Mouse (Mus musculus): Measurements from ENCODE around the gene Ssbp4. TPM values are rescaled to one million over a fixed set of nuclear protein-coding genes. Genes with fewer than 3 reads are reported as not detected.
A peak's percentile ranks its signal among the peaks of the same experiment; 100 is the strongest.
"Not testable (repeated sequence)": the region's sequence is repeated elsewhere in the genome, so short reads cannot be mapped to it uniquely, and the experiment has no call there.

The Ssbp4 gene
- polyA plus RNA-seq, 1 experiment: 193 TPM

- H3K79me3 ChIP-seq (ENCODE audit: low read depth): peaks cover 1% of the 10 kb centered on the region
- H3ac ChIP-seq (ENCODE audit: control insufficient read depth, insufficient read length, low read depth): no peak overlapping the region
- no peak overlapping the region for H3K4me3 ChIP-seq (ENCODE audit: insufficient read depth, poor library complexity, severe bottlenecking)
- no peaks in the 10 kb centered on the region for H3K79me2 ChIP-seq (ENCODE audit: control insufficient read depth, insufficient read depth)
- TF ChIP-seq MYOD1 (IDR thresholded peaks at IDR 0.05; ENCODE audit: control insufficient read depth, insufficient read length, low read depth) (no peak), CEBPB (IDR thresholded peaks at IDR 0.05; ENCODE audit: low read depth) (no peak), MYOG (IDR thresholded peaks at IDR 0.05; ENCODE audit: control insufficient read depth, extremely low read depth, insufficient read length) (no peak), FOSL1 (IDR thresholded peaks at IDR 0.05; ENCODE audit: insufficient read depth, low read length, poor library complexity, severe bottlenecking) (no peak), USF1 (IDR thresholded peaks at IDR 0.05; ENCODE audit: low read depth) (no peak), MAX (IDR thresholded peaks at IDR 0.05) (no peak), CTCF (IDR thresholded peaks at IDR 0.05; ENCODE audit: control insufficient read depth, insufficient read depth, insufficient read length) (no peak)
- no peaks in the 10 kb centered on the region for H3K27me3 ChIP-seq (ENCODE audit: control insufficient read depth, insufficient read depth, insufficient read length)
- H3K36me3 ChIP-seq (ENCODE audit: control insufficient read depth, insufficient read depth): peaks cover 39% of the 10 kb centered on the region
Measured at GRCm38 (mm10) chr8:70591569-70591968, 17.1 kb downstream of the Ssbp4 start.

GRCm38 (mm10) chr8:70587955-70588354 is 20.7 kb downstream of the Ssbp4 start:
- peaks cover 45% of the 10 kb centered on the region for H3K36me3 ChIP-seq (ENCODE audit: control insufficient read depth, insufficient read depth)
- H3K79me2 ChIP-seq (ENCODE audit: control insufficient read depth, insufficient read depth); H3K79me3 ChIP-seq (ENCODE audit: low read depth); H3K27me3 ChIP-seq (ENCODE audit: control insufficient read depth, insufficient read depth, insufficient read length); H3K4me3 ChIP-seq (ENCODE audit: insufficient read depth, poor library complexity, severe bottlenecking); H3ac ChIP-seq (ENCODE audit: control insufficient read depth, insufficient read length, low read depth): not testable (repeated sequence)

GRCm38 (mm10) chr8:70585258-70585652 is 23.4 kb downstream of the Ssbp4 start:
- H3K79me3 ChIP-seq (ENCODE audit: low read depth): no peaks in the 10 kb centered on the region
- no peaks in the 10 kb centered on the region for H3K79me2 ChIP-seq (ENCODE audit: control insufficient read depth, insufficient read depth)
- no peak overlapping the region for H3ac ChIP-seq (ENCODE audit: control insufficient read depth, insufficient read length, low read depth)
- peaks cover 44% of the 10 kb centered on the region for H3K36me3 ChIP-seq (ENCODE audit: control insufficient read depth, insufficient read depth)
- H3K27me3 ChIP-seq (ENCODE audit: control insufficient read depth, insufficient read depth, insufficient read length): no peaks in the 10 kb centered on the region
- TF ChIP-seq MAX (IDR thresholded peaks at IDR 0.05) (no peak), USF1 (IDR thresholded peaks at IDR 0.05; ENCODE audit: low read depth) (no peak), CTCF (IDR thresholded peaks at IDR 0.05; ENCODE audit: control insufficient read depth, insufficient read depth, insufficient read length) (peak; percentile 62)
- H3K4me3 ChIP-seq (ENCODE audit: insufficient read depth, poor library complexity, severe bottlenecking): no peak overlapping the region

DNA sequence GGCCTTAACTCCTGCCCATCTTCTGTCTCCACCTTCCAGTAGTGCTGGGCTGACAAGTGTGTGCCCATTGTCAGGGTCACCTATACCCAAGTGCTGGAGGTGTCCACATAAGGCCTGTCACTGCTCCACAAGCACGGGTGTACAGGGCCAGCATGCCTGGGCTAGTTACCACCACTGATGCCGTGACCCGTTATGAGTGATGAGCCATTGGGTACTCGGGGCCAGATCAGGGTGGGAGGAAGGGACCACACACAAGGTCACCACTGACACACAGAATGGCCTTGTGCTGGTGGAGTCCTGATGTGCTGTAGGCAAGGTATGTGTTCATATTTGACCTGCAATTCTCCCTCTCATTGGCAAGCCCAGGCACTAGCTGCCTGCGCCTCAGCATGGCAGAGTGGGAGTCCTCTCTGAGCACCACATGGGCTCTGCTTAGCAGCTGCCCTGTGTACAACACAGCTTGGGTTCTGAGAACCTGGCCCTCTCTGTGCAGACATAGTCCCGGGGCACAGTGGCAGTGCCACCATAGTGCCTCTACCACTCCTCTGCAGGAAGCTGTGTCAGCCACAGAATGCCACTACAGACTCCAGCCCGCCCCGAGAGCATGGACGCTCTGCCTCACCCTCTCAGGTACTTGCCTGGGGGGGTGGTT is 23.9 kb downstream of the Ssbp4 start:
- TF ChIP-seq USF1 (IDR thresholded peaks at IDR 0.05; ENCODE audit: low read depth) (no peak), MAX (IDR thresholded peaks at IDR 0.05) (no peak), CEBPB (IDR thresholded peaks at IDR 0.05; ENCODE audit: low read depth) (no peak), MYOG (IDR thresholded peaks at IDR 0.05; ENCODE audit: control insufficient read depth, extremely low read depth, insufficient read length) (no peak), CTCF (IDR thresholded peaks at IDR 0.05; ENCODE audit: control insufficient read depth, insufficient read depth, insufficient read length) (no peak), MYOD1 (IDR thresholded peaks at IDR 0.05; ENCODE audit: control insufficient read depth, insufficient read length, low read depth) (no peak)
- no peaks in the 10 kb centered on the region for H3K79me2 ChIP-seq (ENCODE audit: control insufficient read depth, insufficient read depth)
- H3K4me3 ChIP-seq (ENCODE audit: insufficient read depth, poor library complexity, severe bottlenecking): no peak overlapping the region
- no peaks in the 10 kb centered on the region for H3K27me3 ChIP-seq (ENCODE audit: control insufficient read depth, insufficient read depth, insufficient read length)
- no peaks in the 10 kb centered on the region for H3K79me3 ChIP-seq (ENCODE audit: low read depth)
- H3ac ChIP-seq (ENCODE audit: control insufficient read depth, insufficient read length, low read depth): no peak overlapping the region
- H3K36me3 ChIP-seq (ENCODE audit: control insufficient read depth, insufficient read depth): peaks cover 47% of the 10 kb centered on the region

GRCm38 (mm10) chr8:70583476-70584387 is 24.9 kb downstream of the Ssbp4 start:
- H3K36me3 ChIP-seq (ENCODE audit: control insufficient read depth, insufficient read depth): peaks cover 53% of the 10 kb centered on the region
- no peaks in the 10 kb centered on the region for H3K79me2 ChIP-seq (ENCODE audit: control insufficient read depth, insufficient read depth)
- no peak overlapping the region for H3K4me3 ChIP-seq (ENCODE audit: insufficient read depth, poor library complexity, severe bottlenecking)
- no peak overlapping the region for H3ac ChIP-seq (ENCODE audit: control insufficient read depth, insufficient read length, low read depth)
- TF ChIP-seq CEBPB (IDR thresholded peaks at IDR 0.05; ENCODE audit: low read depth) (no peak), MAX (IDR thresholded peaks at IDR 0.05) (no peak), USF1 (IDR thresholded peaks at IDR 0.05; ENCODE audit: low read depth) (no peak), MYOG (IDR thresholded peaks at IDR 0.05; ENCODE audit: control insufficient read depth, extremely low read depth, insufficient read length) (no peak), CTCF (IDR thresholded peaks at IDR 0.05; ENCODE audit: control insufficient read depth, insufficient read depth, insufficient read length) (no peak), FOSL1 (IDR thresholded peaks at IDR 0.05; ENCODE audit: insufficient read depth, low read length, poor library complexity, severe bottlenecking) (no peak), MYOD1 (IDR thresholded peaks at IDR 0.05; ENCODE audit: control insufficient read depth, insufficient read length, low read depth) (no peak)
- no peaks in the 10 kb centered on the region for H3K79me3 ChIP-seq (ENCODE audit: low read depth)
- H3K27me3 ChIP-seq (ENCODE audit: control insufficient read depth, insufficient read depth, insufficient read length): no peaks in the 10 kb centered on the region

DNA sequence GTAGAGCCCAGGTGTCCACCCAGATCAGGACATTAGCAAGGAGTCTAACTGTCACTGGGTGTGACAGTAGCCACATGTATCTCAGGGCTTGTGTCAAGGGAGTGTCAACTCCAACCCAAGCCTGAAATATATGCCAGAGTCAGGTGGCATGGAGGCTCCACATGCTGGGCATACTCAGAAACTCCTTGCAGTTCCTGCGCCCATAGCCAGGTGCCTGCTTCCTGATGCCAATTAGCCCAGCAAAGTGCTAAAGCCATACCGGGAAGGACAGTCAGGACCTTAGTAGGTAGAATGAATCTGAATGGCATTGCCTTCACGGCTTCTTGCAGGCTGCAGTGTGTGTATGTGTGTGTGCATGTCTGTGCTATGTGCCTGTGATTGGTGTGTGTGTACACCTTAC is 31.5 kb downstream of the Ssbp4 start:
- no peak overlapping the region for H3ac ChIP-seq (ENCODE audit: control insufficient read depth, insufficient read length, low read depth)
- H3K4me3 ChIP-seq (ENCODE audit: insufficient read depth, poor library complexity, severe bottlenecking): no peak overlapping the region
- H3K79me2 ChIP-seq (ENCODE audit: control insufficient read depth, insufficient read depth): peaks cover 17% of the 10 kb centered on the region
- H3K36me3 ChIP-seq (ENCODE audit: control insufficient read depth, insufficient read depth): peaks cover 34% of the 10 kb centered on the region
- peaks cover 4% of the 10 kb centered on the region for H3K79me3 ChIP-seq (ENCODE audit: low read depth)
- no peaks in the 10 kb centered on the region for H3K27me3 ChIP-seq (ENCODE audit: control insufficient read depth, insufficient read depth, insufficient read length)
- no peak for TF ChIP-seq MAX (IDR thresholded peaks at IDR 0.05)

All from C2C12 (cell line).